Mouse (Mus musculus) intestine, embryonic 16.5 days (tissue): ENCODE results near the gene BC049730. TPM values are rescaled to one million over a fixed set of nuclear protein-coding genes. Genes with fewer than 3 reads are reported as not detected.
"Not testable (repeated sequence)": the region's sequence is repeated elsewhere in the genome, so short reads cannot be mapped to it uniquely, and the experiment has no call there.

ENCODE experiments used
- ATAC-seq: fragments of 200-750 bp; cut with Nextera tagmentation; 2 replicates; pipeline ENCODE4 v1.8.0; 2017; ENCODE audit warnings: moderate TSS enrichment, moderate library complexity
- H3K27ac ChIP-seq: fragments of 300-500 bp; sonication (generic); 2 replicates; pipeline ENCODE4 v1.5.1; 2014; ENCODE audit warnings: mild to moderate bottlenecking, low read length
- H3K27me3 ChIP-seq: fragments of 300-500 bp; sonication (generic); replicated peaks from 2 replicates; pipeline ENCODE4 v1.6.1; 2014; ENCODE audit warnings: low read length, control low read depth, mixed read lengths; ENCODE audit not compliant: control insufficient read depth, insufficient read depth
- H3K36me3 ChIP-seq: fragments of 300-500 bp; sonication (generic); 2 replicates; pipeline ENCODE4 v1.6.1; 2014; ENCODE audit warnings: low read length, control low read depth; ENCODE audit not compliant: control insufficient read depth, insufficient read depth
- H3K4me1 ChIP-seq: fragments of 300-500 bp; sonication (generic); 2 replicates; pipeline ENCODE4 v1.6.1; 2014; ENCODE audit warnings: low read length, control low read depth, mixed read lengths; ENCODE audit not compliant: control insufficient read depth, insufficient read depth
- H3K4me2 ChIP-seq: fragments of 300-500 bp; sonication (generic); 2 replicates; pipeline ENCODE4 v1.6.1; 2014; ENCODE audit warnings: low read depth, low read length, control low read depth
- H3K4me3 ChIP-seq: fragments of 300-500 bp; sonication (generic); 2 replicates; pipeline ENCODE4 v1.5.1; 2014; ENCODE audit warnings: mild to moderate bottlenecking, low read length
- H3K9ac ChIP-seq: fragments of 300-500 bp; sonication (generic); 2 replicates; pipeline ENCODE4 v1.6.1; 2014; ENCODE audit warnings: low read depth, low read length
- H3K9me3 ChIP-seq: fragments of 300-500 bp; sonication (generic); 2 replicates; pipeline ENCODE4 v1.6.1; 2016; ENCODE audit warnings: low read length, control low read depth; ENCODE audit not compliant: control insufficient read depth
- WGBS: fragments of 180-500 bp; shearing (Covaris S2); extraction: QIAGEN DNeasy Blood & Tissue Kit; methylation state at CpG from one replicate; pipeline ENCODE4 v1.1.7; 2014; 5-methylcytosine and 5-hydroxymethylcytosine counted together
- polyA plus RNA-seq: library from polyadenylated mRNA; unstranded; fragments of >200 nt; fragmentation: Nextera tagmentation; extraction: Ambion mirVana; gene quantifications from 2 replicates; pipeline ENCODE4 v1.2.1, GENCODE M21; 2015

Gene BC049730
- polyA plus RNA-seq, 1 experiment from 2014 or later, result not detected

- not testable (repeated sequence) for ATAC-seq, H3K36me3 ChIP-seq, H3K9ac ChIP-seq, H3K4me2 ChIP-seq, H3K4me3 ChIP-seq, H3K4me1 ChIP-seq, H3K27ac ChIP-seq, H3K27me3 ChIP-seq, H3K9me3 ChIP-seq
- 88% methylated on average over 10 of the region's 10 CpGs for WGBS
Measured at GRCm38 (mm10) chr7:24687519-24687918, 21.5 kb upstream of the BC049730 start.

GRCm38 (mm10) chr7:24692693-24693092 is 16.3 kb upstream of the BC049730 start:
- not testable (repeated sequence) for H3K4me3 ChIP-seq, H3K9ac ChIP-seq, H3K27me3 ChIP-seq, H3K9me3 ChIP-seq, H3K36me3 ChIP-seq, ATAC-seq, H3K27ac ChIP-seq, H3K4me2 ChIP-seq, H3K4me1 ChIP-seq
- WGBS, result 83% methylated on average over 2 of the region's 3 CpGs

GRCm38 (mm10) chr7:24697891-24698290 is 11.2 kb upstream of the BC049730 start:
- H3K4me2 ChIP-seq, ATAC-seq: not testable (repeated sequence)
- WGBS, result 98% methylated on average over 4 of the region's 4 CpGs

GRCm38 (mm10) chr7:24702841-24703240 is 6.2 kb upstream of the BC049730 start:
- not testable (repeated sequence) for H3K4me2 ChIP-seq, ATAC-seq, H3K9ac ChIP-seq, H3K9me3 ChIP-seq, H3K36me3 ChIP-seq, H3K27me3 ChIP-seq, H3K4me3 ChIP-seq, H3K27ac ChIP-seq, H3K4me1 ChIP-seq
- WGBS, result 77% methylated on average over 7 of the region's 9 CpGs

More at GRCm38 (mm10) chr7:24697891-24698290, 11.2 kb upstream of the BC049730 start:
- not testable (repeated sequence) for H3K9ac ChIP-seq, H3K27me3 ChIP-seq, H3K27ac ChIP-seq, H3K4me1 ChIP-seq, H3K9me3 ChIP-seq, H3K36me3 ChIP-seq, H3K4me3 ChIP-seq

- no peaks in the 10 kb centered on the region for H3K9me3 ChIP-seq
- no peak overlapping the region for H3K9ac ChIP-seq
- H3K4me3 ChIP-seq, result no peak overlapping the region
- no peaks in the 10 kb centered on the region for H3K27me3 ChIP-seq
- no peak overlapping the region for H3K27ac ChIP-seq
- ATAC-seq, result no peak
- H3K4me2 ChIP-seq, result no peak overlapping the region
- no peaks in the 10 kb centered on the region for H3K4me1 ChIP-seq
- no peaks in the 10 kb centered on the region for H3K36me3 ChIP-seq
- WGBS, result 65% methylated on average over 6 of the region's 6 CpGs
Measured at GRCm38 (mm10) chr7:24715039-24715438, 6.0 kb downstream of the BC049730 start.

- WGBS, result 90% methylated on average over 11 of the region's 11 CpGs
Measured at GRCm38 (mm10) chr7:24726808-24727207, 17.8 kb downstream of the BC049730 start, which contains the start of gene Gm4763. Gene Gm4763 (minus strand): TSS chr7:24726908.

GRCm38 (mm10) chr7:24735970-24736670 is 27.1 kb downstream of the BC049730 start:
- ATAC-seq, result peak; percentile 58; the same call in 1 of the 2 replicates
- Histone ChIP-seq H3K4me1 (no peaks in the 10 kb centered on the region), H3K4me3 (no peak overlapping the region), H3K4me2 (no peak overlapping the region), H3K36me3 (no peaks in the 10 kb centered on the region), H3K9me3 (no peaks in the 10 kb centered on the region), H3K27me3 (no peaks in the 10 kb centered on the region), H3K9ac (no peak overlapping the region), H3K27ac (no peak overlapping the region)
- 13% methylated on average over 17 of the region's 17 CpGs for WGBS

More at GRCm38 (mm10) chr7:24726808-24727207, 17.8 kb downstream of the BC049730 start, which contains the start of gene Gm4763:
- ATAC-seq, H3K9ac ChIP-seq, H3K9me3 ChIP-seq, H3K36me3 ChIP-seq, H3K4me1 ChIP-seq, H3K27ac ChIP-seq, H3K4me2 ChIP-seq, H3K27me3 ChIP-seq, H3K4me3 ChIP-seq: not testable (repeated sequence)

- no peak overlapping the region for H3K9ac ChIP-seq
- H3K27ac ChIP-seq, result no peak overlapping the region
- ATAC-seq, result no peak
- no peaks in the 10 kb centered on the region for H3K36me3 ChIP-seq
- WGBS, result 39% methylated on average over 4 of the region's 4 CpGs
- no peaks in the 10 kb centered on the region for H3K9me3 ChIP-seq
- H3K27me3 ChIP-seq, result no peaks in the 10 kb centered on the region
- no peak overlapping the region for H3K4me2 ChIP-seq
- H3K4me1 ChIP-seq, result no peaks in the 10 kb centered on the region
- H3K4me3 ChIP-seq, result no peak overlapping the region
Measured at GRCm38 (mm10) chr7:24750695-24751094, 41.7 kb downstream of the BC049730 start.

- ATAC-seq, result no peak
- no peaks in the 10 kb centered on the region for H3K27me3 ChIP-seq
- H3K4me3 ChIP-seq, result no peak overlapping the region
- no peaks in the 10 kb centered on the region for H3K9me3 ChIP-seq
- no peaks in the 10 kb centered on the region for H3K4me1 ChIP-seq
- H3K4me2 ChIP-seq, result no peak overlapping the region
- no peak overlapping the region for H3K9ac ChIP-seq
- H3K27ac ChIP-seq, result no peak overlapping the region
- 85% methylated on average over 2 of the region's 2 CpGs for WGBS
- no peaks in the 10 kb centered on the region for H3K36me3 ChIP-seq
Measured at GRCm38 (mm10) chr7:24751610-24752009, 42.6 kb downstream of the BC049730 start.

- H3K9me3 ChIP-seq, result no peaks in the 10 kb centered on the region
- 73% methylated on average over 5 of the region's 5 CpGs for WGBS
- H3K27ac ChIP-seq, result no peak overlapping the region
- no peaks in the 10 kb centered on the region for H3K36me3 ChIP-seq
- H3K27me3 ChIP-seq, result no peaks in the 10 kb centered on the region
- no peaks in the 10 kb centered on the region for H3K4me1 ChIP-seq
- no peak overlapping the region for H3K9ac ChIP-seq
- H3K4me2 ChIP-seq, result no peak overlapping the region
- no peak for ATAC-seq
- H3K4me3 ChIP-seq, result no peak overlapping the region
Measured at GRCm38 (mm10) chr7:24753476-24753875, 44.4 kb downstream of the BC049730 start.
